Mouse (Mus musculus) brain, adult 2 months (tissue): ENCODE data around the gene Lrrc4.

Experiments used
- DNase-seq: peaks from one replicate; pipeline ENCODE4 v3.0.0; 2011; ENCODE audit warnings: low read depth, low spot score

Gene Lrrc4

DNA sequence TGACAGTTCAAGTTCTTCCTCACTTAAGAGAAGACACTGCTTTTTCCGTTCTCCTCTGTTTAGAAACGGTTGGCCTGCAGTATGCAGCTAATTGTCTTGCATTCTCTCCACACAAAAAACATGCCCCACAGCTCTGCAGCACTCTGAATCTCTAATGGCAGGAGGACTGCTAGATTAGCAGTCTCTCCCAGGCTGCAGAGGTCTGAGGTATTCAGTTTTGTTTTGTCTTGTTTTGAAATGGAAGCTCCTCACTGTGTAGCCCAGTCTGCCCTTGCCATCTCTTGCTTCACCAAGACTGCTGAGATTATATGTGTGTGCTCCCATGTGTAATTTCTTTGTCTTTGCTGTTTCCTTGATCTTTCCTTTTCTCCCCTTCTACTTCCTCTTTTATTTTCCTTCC lies 101.9 kb downstream of the Lrrc4 start:
- DNase-seq = no peak

DNA sequence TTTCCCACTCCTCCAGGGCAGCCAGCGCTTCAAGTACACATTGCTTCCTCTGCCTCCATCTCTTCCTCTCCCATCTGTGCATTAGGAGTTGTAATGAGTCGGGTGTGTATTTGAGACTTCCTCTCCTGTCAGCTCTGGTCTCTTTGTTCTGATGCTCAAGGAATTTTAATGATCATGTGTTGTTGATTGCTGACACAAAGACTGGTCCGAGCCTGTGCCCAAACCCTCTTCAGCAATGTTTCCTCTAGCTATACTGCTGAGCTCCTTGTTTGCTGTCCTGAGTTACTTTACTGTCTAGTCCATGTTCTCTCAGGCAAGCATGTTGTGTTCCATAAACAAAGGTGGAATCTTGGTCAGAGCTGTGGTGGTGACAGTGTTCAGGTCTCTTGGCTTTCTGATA lies 102.3 kb downstream of the Lrrc4 start:
- DNase-seq = no peak

GRCm38 (mm10) chr6:28724776-28725175 lies 106.8 kb downstream of the Lrrc4 start:
- no peak for DNase-seq

GRCm38 (mm10) chr6:28723059-28723458 lies 108.5 kb downstream of the Lrrc4 start:
- DNase-seq = no peak

- DNase-seq = peak; percentile 57
Observed at GRCm38 (mm10) chr6:28720391-28721171, 111.0 kb downstream of the Lrrc4 start.

DNA sequence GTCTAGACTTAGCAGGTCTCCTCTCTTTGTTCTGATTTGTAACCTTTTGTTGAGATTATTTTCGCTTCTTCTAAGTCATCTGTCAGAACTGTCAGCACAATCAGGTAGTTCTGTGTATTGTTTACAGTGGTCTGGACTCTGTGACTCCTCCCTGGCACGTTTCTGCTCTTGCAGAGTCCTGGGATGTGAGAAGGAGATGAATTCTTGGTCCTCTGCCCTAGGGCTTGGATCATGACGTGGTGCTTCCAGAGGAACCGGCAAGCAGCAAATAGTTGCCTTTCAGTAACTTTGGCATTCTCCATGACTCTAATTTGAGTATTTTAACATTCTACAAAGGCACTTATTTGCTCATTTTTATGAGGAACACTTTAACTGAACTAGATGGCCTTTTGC lies 113.7 kb downstream of the Lrrc4 start:
- DNase-seq = no peak

DNA sequence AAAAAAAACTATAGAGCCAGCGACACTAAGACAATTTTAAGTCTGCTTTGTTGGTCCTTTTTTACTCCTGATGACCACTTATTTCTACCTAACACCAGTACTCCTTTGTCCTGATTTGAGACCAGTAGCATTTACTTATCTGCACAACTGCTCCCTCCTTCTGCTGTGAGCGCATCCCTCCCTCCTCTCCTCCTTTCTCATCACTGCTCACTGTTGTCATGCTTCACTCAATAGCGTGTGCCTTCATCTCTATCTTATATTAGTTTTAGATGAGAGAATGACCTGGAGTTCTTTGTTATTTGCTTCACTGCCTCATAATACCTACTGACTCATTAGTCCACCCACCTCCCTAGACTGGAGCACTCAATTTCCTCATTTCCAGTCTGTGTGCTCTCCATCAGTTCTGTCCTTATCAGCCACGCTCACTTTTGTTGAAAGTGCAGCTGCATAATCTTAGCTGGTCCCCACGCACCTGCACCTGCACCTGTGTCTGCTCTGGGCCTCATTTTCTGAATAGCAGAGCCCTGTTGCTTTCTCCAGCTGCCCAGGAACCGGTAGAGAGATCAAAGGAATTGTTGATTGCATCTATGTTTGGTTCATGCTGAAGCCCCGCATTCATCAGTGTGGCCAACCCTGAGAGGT lies 114.2 kb downstream of the Lrrc4 start:
- peak; percentile 34 for DNase-seq

- DNase-seq = no peak
Observed at GRCm38 (mm10) chr6:28710035-28710434, 121.5 kb downstream of the Lrrc4 start.

GRCm38 (mm10) chr6:28706976-28707592 lies 124.5 kb downstream of the Lrrc4 start:
- DNase-seq = no peak

GRCm38 (mm10) chr6:28706108-28706975 lies 125.2 kb downstream of the Lrrc4 start:
- DNase-seq = peak; percentile 48

DNA sequence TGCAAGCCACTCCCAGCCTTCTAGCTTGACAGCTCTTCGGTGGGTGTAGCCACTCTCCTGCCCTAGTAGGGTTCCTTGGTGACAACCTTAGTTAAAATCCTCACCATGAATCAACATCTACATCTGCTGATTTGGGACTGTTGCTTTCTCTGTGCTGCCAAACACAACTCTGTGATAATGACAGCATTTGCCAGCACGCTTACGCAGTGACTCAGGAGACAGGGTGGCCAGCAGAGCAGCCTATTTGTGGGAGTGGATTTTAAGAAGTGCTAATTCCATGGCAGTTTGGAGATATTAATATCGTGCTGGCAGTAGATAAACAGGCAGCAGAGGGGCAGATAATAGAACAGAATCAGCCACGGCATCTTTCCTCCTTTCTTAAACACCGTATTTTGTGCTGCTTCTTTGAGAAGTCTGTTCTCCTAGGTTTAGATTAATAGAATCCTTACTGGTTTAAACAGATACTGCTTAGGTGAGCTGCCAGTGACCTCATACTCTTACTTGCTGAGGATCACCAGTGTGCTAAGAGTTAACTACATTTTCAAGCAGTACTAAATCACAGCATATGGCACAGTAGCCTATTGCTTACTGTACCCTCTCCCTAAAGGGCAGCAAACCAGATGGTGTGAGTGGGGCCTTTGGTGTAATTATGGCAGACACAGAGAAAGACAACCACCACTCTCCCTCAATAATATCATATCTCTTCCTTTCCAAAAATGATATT lies 126.0 kb downstream of the Lrrc4 start:
- peak; percentile 95 for DNase-seq

GRCm38 (mm10) chr6:28704612-28705011 lies 126.9 kb downstream of the Lrrc4 start:
- DNase-seq = no peak

GRCm38 (mm10) chr6:28697214-28697613 lies 134.3 kb downstream of the Lrrc4 start:
- peak; percentile 80 for DNase-seq

- DNase-seq = no peak
Observed at GRCm38 (mm10) chr6:28692659-28693058, 138.9 kb downstream of the Lrrc4 start.

- DNase-seq = no peak
Observed at GRCm38 (mm10) chr6:28687776-28688175, 143.8 kb downstream of the Lrrc4 start.

GRCm38 (mm10) chr6:28685745-28686144 lies 145.8 kb downstream of the Lrrc4 start:
- no peak for DNase-seq

GRCm38 (mm10) chr6:28685052-28685451 lies 146.5 kb downstream of the Lrrc4 start:
- DNase-seq = peak; percentile 68

GRCm38 (mm10) chr6:28681521-28682457 lies 149.8 kb downstream of the Lrrc4 start:
- peak; percentile 29 for DNase-seq

- DNase-seq = no peak
Observed at GRCm38 (mm10) chr6:28680537-28680936, 151.0 kb downstream of the Lrrc4 start.

DNA sequence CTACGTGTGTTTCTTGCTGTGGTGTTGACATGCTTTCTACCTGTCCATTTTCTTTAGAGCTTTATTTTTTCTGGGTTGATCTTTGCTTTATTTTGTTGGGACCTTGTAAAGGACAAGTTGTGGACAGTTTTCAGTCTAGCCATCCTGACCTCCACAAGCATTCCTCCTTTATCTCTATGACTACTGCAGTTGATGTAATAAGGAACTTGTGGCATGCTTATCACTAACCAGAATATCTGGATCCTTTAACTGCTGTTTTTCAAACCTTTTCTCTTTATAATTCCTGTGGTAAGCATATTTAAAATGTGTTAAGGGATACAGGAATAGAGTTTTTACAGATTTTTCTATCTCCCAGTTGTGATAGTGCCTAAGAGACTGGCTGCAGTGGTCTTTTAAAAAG lies 152.7 kb downstream of the Lrrc4 start:
- DNase-seq = no peak
